Mouse (Mus musculus) midbrain, embryonic 12.5 days (tissue): Measurements from ENCODE around the gene Igflr1. TPM values are rescaled to one million over a fixed set of nuclear protein-coding genes. Genes with fewer than 3 reads are reported as not detected.
A peak's percentile ranks its signal among the peaks of the same experiment; 100 is the strongest.

Source experiments
- ATAC-seq: fragments of 200-750 bp; cut with Nextera tagmentation; 2 replicates; pipeline ENCODE4 v1.8.0; 2017; ENCODE audit warnings: low read depth, moderate TSS enrichment, moderate library complexity; ENCODE audit not compliant: low FRiP score
- H3K27ac ChIP-seq: fragments of 300-500 bp; sonication (generic); replicated peaks from 2 replicates; pipeline ENCODE4 v1.5.1; 2016; ENCODE audit warnings: mild to moderate bottlenecking
- H3K27me3 ChIP-seq: fragments of 300-500 bp; sonication (generic); 2 replicates; pipeline ENCODE4 v1.6.1; 2016; ENCODE audit warnings: mild to moderate bottlenecking
- H3K36me3 ChIP-seq: fragments of 300-500 bp; sonication (generic); 2 replicates; pipeline ENCODE4 v1.6.1; 2016
- H3K4me1 ChIP-seq: fragments of 300-500 bp; sonication (generic); 2 replicates; pipeline ENCODE4 v1.6.1; 2016
- H3K4me2 ChIP-seq: fragments of 300-500 bp; sonication (generic); replicated peaks from 2 replicates; pipeline ENCODE4 v1.6.1; 2016; ENCODE audit warnings: mild to moderate bottlenecking, moderate library complexity
- H3K4me3 ChIP-seq: fragments of 300-500 bp; sonication (generic); 2 replicates; pipeline ENCODE4 v1.5.1; 2016; ENCODE audit warnings: mild to moderate bottlenecking
- H3K9ac ChIP-seq: fragments of 300-500 bp; sonication (generic); replicated peaks from 2 replicates; pipeline ENCODE4 v1.6.1; 2016; ENCODE audit warnings: mild to moderate bottlenecking, moderate library complexity
- H3K9me3 ChIP-seq: fragments of 300-500 bp; sonication (generic); 2 replicates; pipeline ENCODE4 v1.6.1; 2016; ENCODE audit warnings: mild to moderate bottlenecking
- WGBS: fragments of 180-500 bp; shearing (Covaris S2); methylation state at CpG from one replicate; pipeline ENCODE4 v1.1.7; 2016; 5-methylcytosine and 5-hydroxymethylcytosine counted together
- polyA plus RNA-seq: library from polyadenylated mRNA; unstranded; fragments of >200 nt; fragmentation: Nextera tagmentation; extraction: Ambion mirVana; gene quantifications from 2 replicates; pipeline ENCODE4 v1.2.1, GENCODE M21; 2016

Gene Igflr1
- polyA plus RNA-seq, 1 experiment from 2014 or later, result 8.2 TPM

- H3K9ac ChIP-seq, result no peak overlapping the region
- H3K27me3 ChIP-seq, result no peaks in the 10 kb centered on the region
- ATAC-seq, result no peak
- no peak overlapping the region for H3K27ac ChIP-seq
- WGBS, result 96% methylated on average over 8 of the region's 8 CpGs
- H3K4me2 ChIP-seq, result no peak overlapping the region
- H3K4me1 ChIP-seq, result no peaks in the 10 kb centered on the region
- H3K4me3 ChIP-seq, result no peak overlapping the region
- no peaks in the 10 kb centered on the region for H3K9me3 ChIP-seq
- peaks cover 98% of the 10 kb centered on the region for H3K36me3 ChIP-seq
These were observed 14.7 kb downstream of the Igflr1 start for GRCm38 (mm10) chr7:30579950-30580349.

GRCm38 (mm10) chr7:30581547-30581946 is 16.3 kb downstream of the Igflr1 start:
- ATAC-seq, result no peak
- no peak overlapping the region for H3K4me3 ChIP-seq
- no peak overlapping the region for H3K27ac ChIP-seq
- H3K9me3 ChIP-seq, result no peaks in the 10 kb centered on the region
- no peaks in the 10 kb centered on the region for H3K27me3 ChIP-seq
- 95% methylated on average over 16 of the region's 16 CpGs for WGBS
- peaks cover 98% of the 10 kb centered on the region for H3K36me3 ChIP-seq
- H3K4me1 ChIP-seq, result peaks cover 3% of the 10 kb centered on the region
- no peak overlapping the region for H3K9ac ChIP-seq
- no peak overlapping the region for H3K4me2 ChIP-seq

- peaks cover 75% of the 10 kb centered on the region for H3K36me3 ChIP-seq
- H3K9me3 ChIP-seq, result no peaks in the 10 kb centered on the region
- no peak overlapping the region for H3K4me3 ChIP-seq
- no peaks in the 10 kb centered on the region for H3K27me3 ChIP-seq
- H3K4me1 ChIP-seq, result peaks cover 16% of the 10 kb centered on the region
- ATAC-seq, result no peak
- no peak overlapping the region for H3K27ac ChIP-seq
- no peak overlapping the region for H3K9ac ChIP-seq
- no peak overlapping the region for H3K4me2 ChIP-seq
- WGBS, result 93% methylated on average over 10 of the region's 10 CpGs
These were observed 19.1 kb downstream of the Igflr1 start for GRCm38 (mm10) chr7:30584339-30584738.

GRCm38 (mm10) chr7:30585170-30585569 is 19.9 kb downstream of the Igflr1 start:
- Histone ChIP-seq H3K27me3 (no peaks in the 10 kb centered on the region), H3K27ac (no peak overlapping the region), H3K36me3 (peaks cover 66% of the 10 kb centered on the region), H3K4me1 (peaks cover 22% of the 10 kb centered on the region), H3K4me3 (no peak overlapping the region), H3K4me2 (no peak overlapping the region), H3K9ac (no peak overlapping the region), H3K9me3 (no peaks in the 10 kb centered on the region)
- ATAC-seq, result no peak
- WGBS, result 97% methylated on average over 7 of the region's 7 CpGs

- no peak overlapping the region for H3K9ac ChIP-seq
- no peak overlapping the region for H3K27ac ChIP-seq
- H3K4me3 ChIP-seq, result peak overlapping the region; percentile 98
- H3K27me3 ChIP-seq, result no peaks in the 10 kb centered on the region
- peaks cover 54% of the 10 kb centered on the region for H3K36me3 ChIP-seq
- H3K9me3 ChIP-seq, result no peaks in the 10 kb centered on the region
- no peak for ATAC-seq
- H3K4me2 ChIP-seq, result peak overlapping the region; percentile 90
- 89% methylated on average over 28 of the region's 28 CpGs for WGBS
- peaks cover 23% of the 10 kb centered on the region for H3K4me1 ChIP-seq
These were observed 21.3 kb downstream of the Igflr1 start for GRCm38 (mm10) chr7:30586455-30587020.

- Histone ChIP-seq H3K4me2 (peak overlapping the region; percentile 90), H3K9ac (peak overlapping the region; percentile 100), H3K27me3 (no peaks in the 10 kb centered on the region), H3K9me3 (no peaks in the 10 kb centered on the region), H3K4me3 (peak overlapping the region; percentile 98), H3K36me3 (peaks cover 39% of the 10 kb centered on the region), H3K27ac (peak overlapping the region; percentile 94), H3K4me1 (peaks cover 23% of the 10 kb centered on the region)
- WGBS, result under 1% methylated on average over 61 of the region's 67 CpGs
- ATAC-seq, result peak; percentile 39
These were observed 22.8 kb downstream of the Igflr1 start for GRCm38 (mm10) chr7:30587842-30588667.

- WGBS, result under 1% methylated on average over 58 of the region's 68 CpGs
- peak within 1 kb of the TSS; percentile 100 for H3K9ac ChIP-seq
- peak within 1 kb of the TSS; percentile 98 for H3K4me3 ChIP-seq
- peaks cover 23% of the 10 kb centered on the region for H3K4me1 ChIP-seq
- H3K9me3 ChIP-seq, result no peaks in the 10 kb centered on the region
- H3K27ac ChIP-seq, result peak within 1 kb of the TSS; percentile 94
- peaks cover 31% of the 10 kb centered on the region for H3K36me3 ChIP-seq
- H3K27me3 ChIP-seq, result no peaks in the 10 kb centered on the region
- peak within 1 kb of the TSS; percentile 90 for H3K4me2 ChIP-seq
- peak; percentile 96 for ATAC-seq
These were observed 23.6 kb downstream of the Igflr1 start, which contains the start of gene Kmt2b for GRCm38 (mm10) chr7:30588676-30589434. TSS of gene Kmt2b (minus strand) at chr7:30588726.

GRCm38 (mm10) chr7:30589435-30590301 is 24.4 kb downstream of the Igflr1 start:
- Histone ChIP-seq H3K36me3 (peaks cover 23% of the 10 kb centered on the region), H3K9ac (peak overlapping the region; percentile 62), H3K4me3 (peak overlapping the region; percentile 98), H3K4me1 (peaks cover 23% of the 10 kb centered on the region), H3K27me3 (no peaks in the 10 kb centered on the region), H3K4me2 (peak overlapping the region; percentile 90), H3K9me3 (no peaks in the 10 kb centered on the region), H3K27ac (peak overlapping the region; percentile 94)
- ATAC-seq, result peak; percentile 35
- WGBS, result 29% methylated on average over 39 of the region's 40 CpGs

GRCm38 (mm10) chr7:30590927-30591604 is 25.8 kb downstream of the Igflr1 start:
- Histone ChIP-seq H3K36me3 (peaks cover 9% of the 10 kb centered on the region), H3K4me3 (no peak overlapping the region), H3K4me2 (no peak overlapping the region), H3K9ac (no peak overlapping the region), H3K27ac (0 out of 2 replicates have a peak overlapping the region, but pooled peaks have one; percentile 20), H3K27me3 (no peaks in the 10 kb centered on the region), H3K9me3 (no peaks in the 10 kb centered on the region), H3K4me1 (peaks cover 25% of the 10 kb centered on the region)
- 86% methylated on average over 9 of the region's 9 CpGs for WGBS
- no peak for ATAC-seq

GRCm38 (mm10) chr7:30591605-30591951 is 26.4 kb downstream of the Igflr1 start:
- WGBS, result 42% methylated on average over 4 of the region's 4 CpGs
- peaks cover 4% of the 10 kb centered on the region for H3K36me3 ChIP-seq
- no peak for ATAC-seq
- H3K27ac ChIP-seq, result 0 out of 2 replicates have a peak overlapping the region, but pooled peaks have one; percentile 20
- H3K4me2 ChIP-seq, result no peak overlapping the region
- peaks cover 22% of the 10 kb centered on the region for H3K4me1 ChIP-seq
- H3K27me3 ChIP-seq, result no peaks in the 10 kb centered on the region
- no peak overlapping the region; the same call in 1 of the 2 replicates for H3K9ac ChIP-seq
- no peaks in the 10 kb centered on the region for H3K9me3 ChIP-seq
- no peak overlapping the region for H3K4me3 ChIP-seq
